Mouse (Mus musculus) hindbrain, embryonic 12.5 days (tissue): Measurements from ENCODE around the gene Wfdc2. TPM values are rescaled to one million over a fixed set of nuclear protein-coding genes. Genes with fewer than 3 reads are reported as not detected.

Source experiments
- ATAC-seq: fragments of 200-750 bp; cut with Nextera tagmentation; 2 replicates; pipeline ENCODE4 v1.8.0; 2017; ENCODE audit warnings: moderate TSS enrichment; ENCODE audit not compliant: low FRiP score
- H3K27ac ChIP-seq: fragments of 300-500 bp; sonication (generic); 2 replicates; pipeline ENCODE4 v1.5.1; 2016; ENCODE audit warnings: mild to moderate bottlenecking
- H3K27me3 ChIP-seq: fragments of 300-500 bp; sonication (generic); 2 replicates; pipeline ENCODE4 v1.6.1; 2016; ENCODE audit warnings: mild to moderate bottlenecking
- H3K36me3 ChIP-seq: fragments of 300-500 bp; sonication (generic); 2 replicates; pipeline ENCODE4 v1.6.1; 2016; ENCODE audit warnings: mild to moderate bottlenecking
- H3K4me1 ChIP-seq: fragments of 300-500 bp; sonication (generic); 2 replicates; pipeline ENCODE4 v1.6.1; 2016
- H3K4me2 ChIP-seq: fragments of 300-500 bp; sonication (generic); replicated peaks from 2 replicates; pipeline ENCODE4 v1.6.1; 2016; ENCODE audit warnings: mild to moderate bottlenecking
- H3K4me3 ChIP-seq: fragments of 300-500 bp; sonication (generic); 2 replicates; pipeline ENCODE4 v1.5.1; 2016; ENCODE audit warnings: mild to moderate bottlenecking
- H3K9ac ChIP-seq: fragments of 300-500 bp; sonication (generic); 2 replicates; pipeline ENCODE4 v1.6.1; 2016; ENCODE audit warnings: mild to moderate bottlenecking, moderate library complexity
- H3K9me3 ChIP-seq: fragments of 300-500 bp; sonication (generic); replicated peaks from 2 replicates; pipeline ENCODE4 v1.6.1; 2016; ENCODE audit warnings: mild to moderate bottlenecking
- WGBS: fragments of 180-500 bp; shearing (Covaris S2); methylation state at CpG from one replicate; pipeline ENCODE4 v1.1.7; 2016; 5-methylcytosine and 5-hydroxymethylcytosine counted together
- polyA plus RNA-seq: library from polyadenylated mRNA; unstranded; fragments of >200 nt; fragmentation: Nextera tagmentation; extraction: Ambion mirVana; gene quantifications from 2 replicates; pipeline ENCODE4 v1.2.1, GENCODE M21; 2016

The Wfdc2 gene
- polyA plus RNA-seq, 1 experiment from 2014 or later = 48.2 TPM

- WGBS = 85% methylated on average over 10 of the region's 10 CpGs
- ATAC-seq = no peak
- H3K27ac ChIP-seq = no peak overlapping the region
These were observed 38.9 kb upstream of the Wfdc2 start for GRCm38 (mm10) chr2:164523301-164523773.

GRCm38 (mm10) chr2:164528557-164528956, 33.7 kb upstream of the Wfdc2 start:
- H3K27me3 ChIP-seq = no peaks in the 10 kb centered on the region
- no peak overlapping the region for H3K9ac ChIP-seq
- no peak overlapping the region for H3K4me2 ChIP-seq
- H3K9me3 ChIP-seq = peaks cover 9% of the 10 kb centered on the region; the same call in 1 of the 2 replicates
- no peaks in the 10 kb centered on the region for H3K36me3 ChIP-seq
- no peaks in the 10 kb centered on the region for H3K4me1 ChIP-seq
- 68% methylated on average over 5 of the region's 5 CpGs for WGBS
- ATAC-seq = no peak
- H3K27ac ChIP-seq = no peak overlapping the region
- H3K4me3 ChIP-seq = no peak overlapping the region

More at GRCm38 (mm10) chr2:164523301-164523773, 38.9 kb upstream of the Wfdc2 start:
- Histone ChIP-seq H3K27me3 (0 out of 2 replicates have a peak, but pooled peaks cover 5% of the 10 kb centered on the region), H3K9ac (no peak overlapping the region), H3K36me3 (no peaks in the 10 kb centered on the region), H3K9me3 (peaks cover 9% of the 10 kb centered on the region; the same call in 1 of the 2 replicates), H3K4me3 (no peak overlapping the region), H3K4me2 (no peak overlapping the region), H3K4me1 (0 out of 2 replicates have a peak, but pooled peaks cover 3% of the 10 kb centered on the region)

DNA sequence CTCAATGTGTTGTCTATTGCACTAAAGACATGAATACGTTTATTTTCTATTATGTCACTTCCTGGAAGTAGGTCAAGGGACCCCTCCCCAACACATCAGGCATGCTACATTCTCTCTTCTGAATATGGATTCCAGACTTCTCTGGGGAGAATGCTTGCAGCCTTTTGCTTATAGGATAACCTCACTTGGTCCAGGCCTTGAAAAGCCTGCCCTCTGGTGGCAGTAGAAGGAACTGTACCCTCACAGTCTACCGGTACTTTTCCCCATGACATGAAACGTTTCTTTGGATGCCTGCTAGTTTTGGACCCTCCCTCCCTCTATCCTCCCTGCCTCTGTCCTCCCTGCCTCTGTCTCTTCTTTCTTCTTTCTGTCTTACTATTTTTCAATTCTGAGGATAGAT, 31.0 kb upstream of the Wfdc2 start:
- Histone ChIP-seq H3K27ac (no peak overlapping the region), H3K36me3 (no peaks in the 10 kb centered on the region), H3K4me3 (no peak overlapping the region), H3K4me1 (no peaks in the 10 kb centered on the region), H3K27me3 (no peaks in the 10 kb centered on the region), H3K9me3 (peaks cover 9% of the 10 kb centered on the region; the same call in 1 of the 2 replicates), H3K9ac (no peak overlapping the region), H3K4me2 (no peak overlapping the region)
- no peak for ATAC-seq
- WGBS = 6% methylated on average over 3 of the region's 3 CpGs

DNA sequence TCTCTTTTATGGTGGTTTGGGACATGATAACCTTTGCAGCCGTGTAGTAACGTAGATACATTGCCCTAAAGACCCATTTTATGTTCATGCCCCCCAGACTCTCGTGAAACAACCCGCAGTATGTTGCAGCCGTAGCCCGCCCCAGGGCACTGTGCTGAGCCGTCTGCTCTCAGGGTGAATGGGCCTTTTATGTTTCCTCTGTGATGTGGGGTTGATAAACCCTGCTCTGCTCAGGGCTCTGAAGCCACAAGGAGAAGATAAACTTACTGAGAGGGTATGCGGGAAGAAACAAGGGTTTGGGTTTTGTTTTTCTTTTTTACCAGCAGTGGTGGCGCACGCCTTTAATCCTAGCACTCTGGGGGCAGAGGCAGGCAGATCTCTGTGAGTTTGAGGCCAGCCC, 27.9 kb upstream of the Wfdc2 start:
- 84% methylated on average over 10 of the region's 10 CpGs for WGBS

GRCm38 (mm10) chr2:164537003-164537402, 25.2 kb upstream of the Wfdc2 start:
- no peaks in the 10 kb centered on the region for H3K36me3 ChIP-seq
- H3K27me3 ChIP-seq = no peaks in the 10 kb centered on the region
- no peaks in the 10 kb centered on the region for H3K4me1 ChIP-seq
- no peak overlapping the region for H3K27ac ChIP-seq
- H3K9me3 ChIP-seq = no peaks in the 10 kb centered on the region
- H3K4me2 ChIP-seq = no peak overlapping the region
- WGBS = 82% methylated on average over 4 of the region's 4 CpGs
- no peak overlapping the region for H3K4me3 ChIP-seq
- ATAC-seq = no peak
- H3K9ac ChIP-seq = no peak overlapping the region

More for the DNA sequence above, 27.9 kb upstream of the Wfdc2 start:
- Histone ChIP-seq H3K4me3 (no peak overlapping the region), H3K9ac (no peak overlapping the region), H3K4me2 (no peak overlapping the region), H3K27me3 (no peaks in the 10 kb centered on the region), H3K4me1 (no peaks in the 10 kb centered on the region), H3K27ac (no peak overlapping the region), H3K9me3 (no peaks in the 10 kb centered on the region), H3K36me3 (no peaks in the 10 kb centered on the region)
- ATAC-seq = no peak

- no peak for ATAC-seq
- H3K36me3 ChIP-seq = no peaks in the 10 kb centered on the region
- no peaks in the 10 kb centered on the region for H3K4me1 ChIP-seq
- H3K9ac ChIP-seq = no peak overlapping the region
- no peak overlapping the region for H3K4me3 ChIP-seq
- H3K27me3 ChIP-seq = no peaks in the 10 kb centered on the region
- no peak overlapping the region for H3K4me2 ChIP-seq
- 49% methylated on average over 8 of the region's 8 CpGs for WGBS
- H3K9me3 ChIP-seq = no peaks in the 10 kb centered on the region
- H3K27ac ChIP-seq = no peak overlapping the region
These were observed 21.4 kb upstream of the Wfdc2 start for GRCm38 (mm10) chr2:164540652-164541427.

DNA sequence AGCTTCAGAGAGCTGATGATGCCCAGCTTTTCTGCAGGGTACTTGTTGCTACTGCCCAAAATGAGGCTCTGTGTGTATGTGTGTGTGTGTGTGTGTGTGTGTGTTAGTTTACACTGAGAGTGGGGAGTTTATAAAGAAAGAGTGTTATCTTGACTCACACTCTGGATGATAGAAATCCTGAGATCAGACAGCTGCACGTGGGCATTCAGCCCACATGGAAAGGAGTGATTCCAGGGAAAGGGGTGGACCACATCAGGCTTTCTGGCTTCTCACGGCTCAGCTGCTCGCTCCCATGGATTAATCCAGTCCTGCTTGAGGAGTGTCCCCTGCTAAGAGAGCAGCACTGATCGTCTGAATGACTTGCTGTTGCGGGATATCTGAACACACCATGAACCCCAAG, 20.1 kb upstream of the Wfdc2 start:
- Histone ChIP-seq H3K9me3 (no peaks in the 10 kb centered on the region), H3K36me3 (no peaks in the 10 kb centered on the region), H3K4me1 (no peaks in the 10 kb centered on the region), H3K9ac (no peak overlapping the region), H3K27me3 (no peaks in the 10 kb centered on the region), H3K4me2 (no peak overlapping the region), H3K27ac (no peak overlapping the region), H3K4me3 (no peak overlapping the region)
- ATAC-seq = no peak
- WGBS = 83% methylated on average over 5 of the region's 5 CpGs

DNA sequence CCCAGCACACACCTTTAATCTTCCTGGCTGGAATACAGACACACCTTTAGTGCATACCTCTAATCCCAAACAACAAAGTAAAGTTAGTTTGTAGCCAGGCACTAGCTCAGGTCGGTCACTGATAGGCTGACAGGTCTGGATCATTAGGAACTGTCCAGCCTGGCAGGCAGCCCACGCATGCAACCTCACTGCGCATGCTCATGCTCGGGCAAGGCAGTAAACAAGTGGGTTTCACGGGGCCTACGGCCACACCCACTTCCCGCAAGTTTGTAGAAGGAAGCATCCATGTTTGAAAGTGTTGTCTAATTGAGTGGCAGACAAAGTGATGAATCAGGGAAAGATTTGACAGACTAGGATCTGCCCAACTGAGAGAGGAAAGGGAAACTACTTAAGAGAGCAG, 19.6 kb upstream of the Wfdc2 start:
- WGBS = 87% methylated on average over 7 of the region's 7 CpGs
- no peak for ATAC-seq
- Histone ChIP-seq H3K4me2 (no peak overlapping the region), H3K4me3 (no peak overlapping the region), H3K27me3 (no peaks in the 10 kb centered on the region), H3K36me3 (no peaks in the 10 kb centered on the region), H3K4me1 (no peaks in the 10 kb centered on the region), H3K27ac (no peak overlapping the region), H3K9ac (no peak overlapping the region), H3K9me3 (no peaks in the 10 kb centered on the region)

- WGBS = 62% methylated on average over 2 of the region's 2 CpGs
- no peak overlapping the region for H3K4me2 ChIP-seq
These were observed 18.5 kb upstream of the Wfdc2 start for GRCm38 (mm10) chr2:164543745-164544144.

DNA sequence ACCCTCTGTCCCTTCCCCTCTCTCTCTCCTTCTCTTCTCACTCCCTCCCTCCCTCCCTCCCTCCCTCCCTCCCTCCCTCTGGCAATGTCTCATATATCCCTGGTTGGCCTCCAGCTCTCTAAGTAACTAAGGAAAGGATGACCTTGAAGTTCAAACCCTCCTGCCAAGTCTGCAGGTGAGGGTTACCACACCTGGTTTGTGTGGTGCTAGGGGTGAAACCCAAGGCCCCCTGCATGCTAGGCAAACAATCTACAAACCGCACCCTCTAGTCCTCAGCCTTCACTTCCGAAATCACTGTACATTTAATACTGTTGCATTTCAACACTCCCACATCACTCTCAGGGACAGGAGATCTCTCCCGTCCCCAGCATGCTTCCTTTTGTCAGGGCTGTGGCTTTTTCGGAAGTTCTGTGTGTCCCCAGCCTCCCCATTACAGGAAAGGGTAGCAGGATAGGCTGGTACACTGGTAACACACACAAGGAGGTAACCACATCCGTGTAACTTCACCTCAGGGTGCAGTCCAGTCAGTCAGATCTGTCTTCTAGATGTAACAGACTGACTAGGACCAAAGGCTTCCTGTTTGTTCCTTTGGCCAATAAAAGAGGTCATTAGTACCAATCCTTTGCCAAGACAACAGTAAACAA, 17.6 kb upstream of the Wfdc2 start:
- H3K9ac ChIP-seq = no peak overlapping the region
- no peak overlapping the region for H3K27ac ChIP-seq
- 47% methylated on average over 5 of the region's 5 CpGs for WGBS
- H3K27me3 ChIP-seq = no peaks in the 10 kb centered on the region
- no peaks in the 10 kb centered on the region for H3K36me3 ChIP-seq
- no peak for ATAC-seq
- no peaks in the 10 kb centered on the region for H3K4me1 ChIP-seq
- H3K4me3 ChIP-seq = no peak overlapping the region
- H3K4me2 ChIP-seq = no peak overlapping the region
- no peaks in the 10 kb centered on the region for H3K9me3 ChIP-seq

More at GRCm38 (mm10) chr2:164543745-164544144, 18.5 kb upstream of the Wfdc2 start:
- Histone ChIP-seq H3K4me3 (no peak overlapping the region), H3K27ac (no peak overlapping the region), H3K27me3 (no peaks in the 10 kb centered on the region), H3K9me3 (no peaks in the 10 kb centered on the region), H3K9ac (no peak overlapping the region), H3K36me3 (no peaks in the 10 kb centered on the region), H3K4me1 (no peaks in the 10 kb centered on the region)
- no peak for ATAC-seq

DNA sequence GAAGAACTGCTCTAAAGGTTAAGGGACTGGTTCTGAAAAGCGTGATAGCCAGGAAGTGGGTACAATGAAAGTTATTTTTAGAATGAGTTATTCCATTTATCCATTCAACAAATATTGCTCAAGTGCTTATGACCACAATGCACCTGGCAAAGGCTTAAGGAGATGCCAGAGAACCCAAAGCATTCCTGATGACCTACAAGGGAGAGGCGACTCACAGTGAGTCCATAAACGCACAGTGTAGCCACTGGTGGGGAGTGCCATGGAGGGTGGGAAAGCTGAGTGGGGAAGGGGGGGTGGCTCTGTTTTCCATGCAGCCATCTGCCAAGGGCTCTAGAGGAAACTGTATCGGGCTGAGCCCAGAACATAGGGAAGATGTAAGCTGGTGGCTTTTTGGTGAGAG, 12.9 kb upstream of the Wfdc2 start:
- Histone ChIP-seq H3K36me3 (no peaks in the 10 kb centered on the region), H3K9me3 (no peaks in the 10 kb centered on the region), H3K4me2 (no peak overlapping the region), H3K4me3 (no peak overlapping the region), H3K27me3 (no peaks in the 10 kb centered on the region; the same call in 1 of the 2 replicates), H3K9ac (no peak overlapping the region), H3K4me1 (peaks cover 7% of the 10 kb centered on the region), H3K27ac (no peak overlapping the region)
- ATAC-seq = no peak
- 47% methylated on average over 4 of the region's 4 CpGs for WGBS

DNA sequence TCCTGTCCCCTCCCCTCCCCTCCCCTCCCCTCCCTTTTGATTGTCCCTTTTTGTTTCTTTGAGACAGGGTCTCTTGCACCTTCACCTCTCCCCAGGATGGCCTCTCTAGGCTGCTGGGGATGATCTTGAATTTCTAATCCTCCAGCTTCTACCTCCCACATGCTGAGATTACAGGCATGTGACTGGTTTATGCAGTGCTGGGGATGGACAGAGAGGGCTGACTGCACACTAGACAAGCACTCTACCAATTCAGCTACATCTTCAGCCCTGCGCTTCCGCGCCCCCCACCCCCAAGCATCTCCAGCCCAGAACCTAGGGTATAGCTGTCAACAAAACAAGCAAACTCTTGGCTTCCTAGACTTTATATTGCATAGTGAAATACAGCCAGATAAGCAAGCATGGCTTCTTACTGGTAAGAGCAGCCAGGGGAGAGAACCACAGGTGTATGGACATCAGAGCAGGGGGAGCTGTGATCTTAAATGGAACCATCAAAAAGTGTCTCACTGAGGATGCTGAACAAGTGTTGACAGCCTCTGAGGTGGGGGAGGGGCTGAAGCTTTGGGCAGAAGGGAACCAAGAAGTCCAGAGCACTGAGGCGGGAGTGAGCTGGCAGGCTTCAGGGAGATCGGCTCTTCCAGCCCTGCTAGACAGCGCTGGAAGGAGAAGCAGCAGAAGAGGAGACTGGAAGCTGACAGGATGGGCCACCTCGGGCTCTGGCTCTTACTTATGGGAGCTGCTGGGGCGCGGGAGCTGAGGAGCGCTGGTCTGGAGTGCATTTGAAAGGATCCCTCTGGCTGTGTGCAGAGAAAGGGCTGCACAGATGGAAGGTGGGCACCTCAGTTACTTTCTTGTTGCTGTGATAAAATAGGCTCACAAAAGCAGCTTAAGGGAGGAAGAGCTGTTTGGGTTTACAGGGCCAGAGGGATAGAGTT, 12.0 kb upstream of the Wfdc2 start:
- H3K36me3 ChIP-seq = no peaks in the 10 kb centered on the region
- no peaks in the 10 kb centered on the region; the same call in 1 of the 2 replicates for H3K27me3 ChIP-seq
- H3K4me1 ChIP-seq = peaks cover 7% of the 10 kb centered on the region
- no peak overlapping the region for H3K4me3 ChIP-seq
- WGBS = 25% methylated on average over 10 of the region's 10 CpGs
- no peak for ATAC-seq
- H3K9me3 ChIP-seq = no peaks in the 10 kb centered on the region
- H3K4me2 ChIP-seq = peak overlapping the region; percentile 21; the same call in 1 of the 2 replicates
- H3K27ac ChIP-seq = no peak overlapping the region
- no peak overlapping the region for H3K9ac ChIP-seq
